In the genomic region with DNA sequence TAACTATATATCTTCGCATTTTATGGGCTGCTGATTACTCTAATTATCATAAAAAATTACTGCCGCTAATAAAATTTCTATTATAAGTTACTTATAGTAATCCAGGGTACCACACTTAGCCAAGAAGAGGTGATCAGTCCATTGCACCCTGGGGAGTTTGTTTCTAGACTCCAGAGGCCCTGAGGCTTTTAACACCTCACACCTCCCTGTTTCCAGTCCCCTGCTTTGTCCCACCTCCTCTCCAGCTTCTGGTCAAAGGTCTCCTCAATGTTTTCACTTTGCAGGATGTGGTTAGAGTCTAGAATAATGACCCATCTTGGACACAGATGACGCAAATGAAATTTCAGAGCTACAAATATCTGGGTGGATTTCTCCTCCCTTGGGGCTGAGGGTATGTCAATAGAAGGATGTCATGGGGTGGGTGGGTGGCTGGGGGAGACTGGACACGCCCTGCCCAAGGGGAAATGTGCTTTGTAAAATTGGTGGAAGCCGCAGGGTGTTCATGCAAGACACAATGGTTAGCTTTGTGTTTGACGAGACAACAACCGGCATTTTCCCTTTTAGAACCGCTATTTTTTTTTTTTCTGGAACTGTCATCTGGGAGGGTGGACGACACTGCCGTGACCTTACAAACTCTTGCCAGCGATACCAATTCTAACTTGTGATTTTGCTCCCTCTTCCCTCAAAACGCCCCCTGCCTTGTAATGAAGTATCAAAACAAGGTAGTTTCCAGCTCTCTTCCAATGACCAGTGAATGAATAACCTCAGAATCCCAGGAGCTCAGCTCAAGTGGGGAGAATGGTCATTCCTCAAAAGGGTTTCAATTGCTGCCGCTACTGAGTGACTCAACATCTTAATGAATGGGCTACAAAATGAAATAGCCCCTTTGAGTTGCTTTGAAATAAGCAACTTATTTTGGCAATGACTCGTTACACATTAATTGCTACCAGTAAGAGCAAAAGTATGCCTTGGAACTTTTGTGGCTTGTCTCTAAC, we compare ENCODE assay signal across 17 mouse cellular contexts.
A peak's percentile ranks its signal among the peaks of the same experiment; 100 is the strongest.
DNase-seq lines count a peak whose midpoint lies in the region; ATAC-seq and TF ChIP-seq lines count a peak whose summit lies in the region.
"Had no signal": no experiment of that assay in that cellular context is flagged by ENCODE, and none has a peak within 500 bp of the region (broad histone marks: within the 10 kb centered on the region; RNA-seq: fewer than 3 reads in every experiment).

No protein-coding gene starts in this region.

- peak; percentile 40 for DNase-seq in adrenal gland, adult 2 months
- no peak for DNase-seq in adrenal gland, postnatal 25 days
- no peak for DNase-seq in hindbrain, embryonic 10.5 days (ENCODE audit: low spot score)
- DNase-seq in kidney, adult 2 months = peak; percentile 80
- DNase-seq in liver, postnatal 0 days = no peak
- no peak for DNase-seq in right cerebral cortex, postnatal 36 days (ENCODE audit: low spot score in 2 of 2)
- DNase-seq: cerebellum, adult 9-11 months; lung, adult 2 months; thymus, postnatal 36 days had no signal

- WGBS in hindbrain, embryonic 10.5 days = 51% methylated on average over 14 of the region's 14 CpGs
- WGBS in hindbrain, embryonic 13.5 days = 38% methylated on average over 14 of the region's 14 CpGs
- WGBS in kidney, adult 2 months = 33% methylated on average over 14 of the region's 14 CpGs
- 67% methylated on average over 14 of the region's 14 CpGs for WGBS in liver, postnatal 0 days (ENCODE audit: insufficient replicate concordance)

- H3K9ac ChIP-seq in hindbrain, embryonic 13.5 days = no peak overlapping the region
- no peak overlapping the region for H3K9ac ChIP-seq in liver, postnatal 0 days (replicated peaks)
- H3K9ac ChIP-seq: embryonic facial prominence, embryonic 12.5 days; limb, embryonic 13.5 days; midbrain, embryonic 15.5 days; neural tube, embryonic 12.5 days had no signal

- no peaks in the 10 kb centered on the region for H3K9me3 ChIP-seq in hindbrain, embryonic 10.5 days
- H3K9me3 ChIP-seq in hindbrain, embryonic 13.5 days = no peaks in the 10 kb centered on the region
- H3K9me3 ChIP-seq in liver, postnatal 0 days (ENCODE audit: low read length) = no peaks in the 10 kb centered on the region
- H3K9me3 ChIP-seq: embryonic facial prominence, embryonic 12.5 days; limb, embryonic 13.5 days; midbrain, embryonic 15.5 days; neural tube, embryonic 12.5 days had no signal

- peaks cover 24% of the 10 kb centered on the region for H3K4me1 ChIP-seq in hindbrain, embryonic 10.5 days (replicated peaks)
- H3K4me1 ChIP-seq in hindbrain, embryonic 13.5 days (replicated peaks) = peaks cover 7% of the 10 kb centered on the region
- H3K4me1 ChIP-seq in kidney, adult 2 months (ENCODE audit: control insufficient read depth, insufficient read depth, low read length) = no peaks in the 10 kb centered on the region
- H3K4me1 ChIP-seq in liver, postnatal 0 days (ENCODE audit: insufficient read depth) = no peaks in the 10 kb centered on the region
- H3K4me1 ChIP-seq: embryonic facial prominence, embryonic 12.5 days; midbrain, embryonic 15.5 days had no signal

- H3K27me3 ChIP-seq in hindbrain, embryonic 10.5 days (ENCODE audit: insufficient read depth, poor library complexity, severe bottlenecking) = peaks cover 25% of the 10 kb centered on the region
- H3K27me3 ChIP-seq in hindbrain, embryonic 13.5 days = peaks cover 28% of the 10 kb centered on the region
- no peaks in the 10 kb centered on the region for H3K27me3 ChIP-seq in kidney, adult 2 months (replicated peaks; ENCODE audit: control insufficient read depth, insufficient read depth, low read length)
- no peaks in the 10 kb centered on the region for H3K27me3 ChIP-seq in myocyte (ENCODE audit: control insufficient read depth, insufficient read depth, insufficient read length)
- H3K27me3 ChIP-seq in liver, postnatal 0 days (ENCODE audit: insufficient read depth, low read length) = no peaks in the 10 kb centered on the region
- H3K27me3 ChIP-seq: embryonic facial prominence, embryonic 12.5 days had no signal

- no peak overlapping the region for H3K4me3 ChIP-seq in hindbrain, embryonic 10.5 days
- no peak overlapping the region for H3K4me3 ChIP-seq in hindbrain, embryonic 13.5 days
- H3K4me3 ChIP-seq in kidney, adult 2 months (ENCODE audit: insufficient read depth, low read depth, low read length) = no peak overlapping the region
- no peak overlapping the region for H3K4me3 ChIP-seq in myocyte
- no peak overlapping the region for H3K4me3 ChIP-seq in liver, postnatal 0 days (ENCODE audit: low read depth, low read length)
- H3K4me3 ChIP-seq: embryonic facial prominence, embryonic 12.5 days; limb, embryonic 13.5 days; midbrain, embryonic 15.5 days; neural tube, embryonic 12.5 days had no signal

- 0 out of 2 replicates have a peak overlapping the region, but pooled peaks have one; percentile 54 for H3K27ac ChIP-seq in hindbrain, embryonic 10.5 days
- H3K27ac ChIP-seq in hindbrain, embryonic 13.5 days = no peak overlapping the region
- H3K27ac ChIP-seq in kidney, adult 2 months (ENCODE audit: insufficient read depth, low read depth, low read length) = peak overlapping the region; percentile 52; the same call in 1 of the 2 replicates
- H3K27ac ChIP-seq in liver, postnatal 0 days (ENCODE audit: low read depth) = no peak overlapping the region
- H3K27ac ChIP-seq: embryonic facial prominence, embryonic 12.5 days; hindbrain, postnatal 0 days; limb, embryonic 13.5 days; midbrain, embryonic 15.5 days; neural tube, embryonic 12.5 days; stomach, postnatal 0 days had no signal

- no peak overlapping the region for H3ac ChIP-seq in myocyte (ENCODE audit: control insufficient read depth, insufficient read length)

- no peaks in the 10 kb centered on the region for H3K79me2 ChIP-seq in myocyte (ENCODE audit: control insufficient read depth, insufficient read depth)

- H3K36me3 ChIP-seq in hindbrain, embryonic 10.5 days = no peaks in the 10 kb centered on the region
- H3K36me3 ChIP-seq in hindbrain, embryonic 13.5 days = no peaks in the 10 kb centered on the region
- no peaks in the 10 kb centered on the region for H3K36me3 ChIP-seq in kidney, adult 2 months (ENCODE audit: control insufficient read depth, insufficient read depth, low read length)
- H3K36me3 ChIP-seq in myocyte (ENCODE audit: control insufficient read depth, insufficient read depth) = no peaks in the 10 kb centered on the region
- no peaks in the 10 kb centered on the region for H3K36me3 ChIP-seq in liver, postnatal 0 days (replicated peaks; ENCODE audit: insufficient read depth, low read length)
- H3K36me3 ChIP-seq: embryonic facial prominence, embryonic 12.5 days; limb, embryonic 13.5 days; midbrain, embryonic 15.5 days; neural tube, embryonic 12.5 days had no signal

- H3K4me2 ChIP-seq in hindbrain, embryonic 13.5 days = no peak overlapping the region
- H3K4me2 ChIP-seq in myocyte (ENCODE audit: low read depth) = peak overlapping the region; percentile 87
- no peak overlapping the region for H3K4me2 ChIP-seq in liver, postnatal 0 days (ENCODE audit: low read depth, low read length)
- H3K4me2 ChIP-seq: embryonic facial prominence, embryonic 12.5 days; limb, embryonic 13.5 days; midbrain, embryonic 15.5 days; neural tube, embryonic 12.5 days had no signal

- TF ChIP-seq CTCF in kidney, adult 2 months (conservative IDR thresholded peaks at IDR 0.05; ENCODE audit: insufficient read depth, insufficient read length, low read depth, low read length) = no peak
- no peak for TF ChIP-seq CTCF in liver, postnatal 0 days (IDR thresholded peaks at IDR 0.05; ENCODE audit: low read depth)

- ATAC-seq in hindbrain, embryonic 13.5 days (ENCODE audit: low FRiP score) = no peak
- ATAC-seq in liver, postnatal 0 days = no peak
- ATAC-seq: hindbrain, postnatal 0 days; midbrain, embryonic 15.5 days had no signal

- TF ChIP-seq EP300 in liver, postnatal 0 days (IDR thresholded peaks at IDR 0.05; ENCODE audit: low read depth) = no peak

- no peak for TF ChIP-seq POLR2A in kidney, adult 2 months (IDR thresholded peaks at IDR 0.05; ENCODE audit: low read depth, low read length)
- TF ChIP-seq POLR2A in myocyte (IDR thresholded peaks at IDR 0.05; ENCODE audit: insufficient read length, low read depth) = no peak

TF ChIP-seq in myocyte, 11 proteins besides CTCF, POLR2A, EP300 and RAD21:
- peak; percentile 35; the same call in 1 of the 2 replicates for TF ChIP-seq CEBPB (IDR thresholded peaks at IDR 0.05; ENCODE audit: insufficient read depth, poor library complexity, severe bottlenecking)
- no peak for TF ChIP-seq TCF3 (IDR thresholded peaks at IDR 0.05; ENCODE audit: insufficient read length, low read depth)

Comparison
In these comparisons a context has a peak if more than half of its experiments do, and no peak if none do; other contexts are left out.
1. DNase-seq: peak in adrenal gland, adult 2 months (single experiment) and kidney, adult 2 months (single experiment); none in adrenal gland, postnatal 25 days (single experiment), hindbrain, embryonic 10.5 days (single experiment), liver, postnatal 0 days (single experiment) and right cerebral cortex, postnatal 36 days (0 of 2).
2. H3K27ac ChIP-seq: peak in hindbrain, embryonic 10.5 days (single experiment) and kidney, adult 2 months (single experiment); none in hindbrain, embryonic 13.5 days (single experiment) and liver, postnatal 0 days (single experiment).